Mouse (Mus musculus): ENCODE results near the gene Zfp493. TPM values are rescaled to one million over a fixed set of nuclear protein-coding genes. Genes with fewer than 3 reads are reported as not detected.
A peak's percentile ranks its signal among the peaks of the same experiment; 100 is the strongest.
"Not testable (repeated sequence)": the region's sequence is repeated elsewhere in the genome, so short reads cannot be mapped to it uniquely, and the experiment has no call there.

Gene Zfp493
- 1 to 10 TPM; 1.4 to 2.6 (median 1.6) TPM for polyA plus RNA-seq (2017; shearing (Covaris generic))

DNA sequence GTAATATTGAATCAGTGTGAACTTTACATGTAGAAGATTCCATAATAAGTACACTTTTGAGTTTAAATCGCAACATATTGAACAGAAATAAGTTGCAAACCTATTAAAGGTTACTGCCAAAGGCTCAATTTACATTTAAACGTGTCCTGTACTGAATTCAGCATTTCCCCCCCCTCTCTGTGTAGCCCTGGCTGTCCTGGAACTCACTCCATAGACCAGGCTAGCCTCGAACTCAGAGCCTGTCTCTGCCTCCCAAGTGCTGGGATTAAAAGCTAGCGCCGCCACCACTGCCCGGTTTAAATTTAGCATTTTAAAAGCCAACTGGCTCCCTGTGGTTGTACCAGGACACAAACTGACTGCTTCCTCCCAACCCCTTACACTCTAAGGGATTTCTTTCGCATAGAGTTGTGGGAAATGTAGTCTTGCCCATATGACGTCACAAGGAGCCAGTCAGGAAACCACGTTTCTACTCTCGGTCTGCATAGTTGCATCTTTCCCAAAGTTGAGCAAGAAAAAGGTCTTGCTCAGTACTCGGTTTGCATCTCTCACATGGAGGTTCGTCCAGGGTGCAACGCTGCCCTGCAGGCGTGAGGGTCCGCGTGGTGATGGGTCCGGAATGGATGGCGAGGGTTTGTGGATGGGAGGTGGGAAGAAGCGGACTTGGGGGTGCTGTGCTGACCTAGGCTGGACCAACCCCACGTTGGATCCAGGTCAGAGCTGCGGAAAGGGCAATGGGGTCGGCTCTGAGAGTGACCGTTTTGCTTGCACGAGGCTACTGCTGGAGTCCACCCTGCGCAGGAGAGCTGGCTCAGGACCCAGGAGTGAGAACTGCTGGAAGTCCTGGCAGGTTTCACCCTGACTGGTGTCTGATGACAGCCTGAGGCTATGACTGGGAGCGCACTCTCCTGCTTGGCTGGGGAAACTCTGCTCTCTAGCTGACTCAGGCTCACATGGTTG, at the start of gene Zfp493:
Gene Zfp493 (plus strand): TSS at position 429 of the 957 bp plus-strand sequence.
- ATAC-seq, result peak; percentile 100

DNA sequence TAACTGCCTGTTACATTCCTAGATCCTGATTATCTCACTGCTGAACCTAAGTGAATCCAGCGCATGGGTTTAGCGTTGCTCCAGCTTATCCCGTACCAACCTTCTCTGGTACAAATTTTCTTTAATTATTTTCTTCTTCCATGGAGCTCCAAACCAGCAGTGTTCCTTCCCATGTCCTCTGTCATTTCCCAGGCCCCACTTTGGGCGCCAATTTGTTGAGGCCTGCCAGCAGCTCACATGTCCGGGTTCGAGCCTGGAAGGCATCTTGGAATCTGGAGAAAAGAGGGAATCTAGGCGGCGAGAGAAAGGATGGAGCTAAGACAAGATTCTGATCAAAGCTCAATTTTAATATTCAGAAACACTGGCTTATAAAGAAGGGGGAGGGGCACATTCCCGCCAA, 45.1 kb upstream of the Zfp493 start:
- not testable (repeated sequence) for ATAC-seq

DNA sequence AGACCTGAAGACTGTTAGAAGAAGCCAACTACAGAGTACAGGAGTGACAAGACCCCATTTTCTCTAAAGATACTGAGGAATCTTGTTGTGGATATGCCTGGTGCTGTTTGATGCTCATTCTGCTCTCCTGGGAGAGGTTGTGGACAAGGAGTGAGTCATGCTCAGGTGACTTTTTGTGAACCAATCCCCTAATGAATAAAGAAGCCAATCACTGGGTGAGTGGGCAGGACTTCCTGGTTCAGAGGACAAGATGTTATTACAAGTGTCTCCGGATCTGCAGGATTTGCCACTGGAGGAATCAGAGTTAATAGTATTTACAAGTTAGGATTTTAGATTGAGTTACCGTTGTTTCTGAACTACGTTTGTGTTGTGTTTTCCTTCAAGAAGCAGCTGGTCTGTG, 36.6 kb upstream of the Zfp493 start:
- no peak for ATAC-seq

DNA sequence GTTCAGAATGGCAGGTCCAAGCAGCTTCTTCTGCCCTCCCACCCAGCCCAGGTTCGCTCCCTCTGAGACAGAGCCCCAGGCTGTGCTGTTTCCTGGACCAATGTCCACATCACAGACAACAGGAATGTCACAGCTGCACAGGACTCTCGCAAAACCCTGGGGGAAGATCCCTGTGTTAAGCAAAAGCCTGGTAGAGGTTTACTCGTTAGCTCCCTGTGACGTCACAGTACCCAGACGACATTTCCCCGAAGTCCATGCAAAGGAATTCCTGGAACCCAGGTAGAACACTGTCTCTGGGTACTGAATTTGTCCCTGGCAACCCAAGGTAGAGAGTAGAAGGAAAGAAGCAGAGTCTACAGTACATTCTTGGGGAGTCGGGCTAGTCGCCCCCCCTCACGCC, 35.6 kb upstream of the Zfp493 start:
- ATAC-seq, result no peak

DNA sequence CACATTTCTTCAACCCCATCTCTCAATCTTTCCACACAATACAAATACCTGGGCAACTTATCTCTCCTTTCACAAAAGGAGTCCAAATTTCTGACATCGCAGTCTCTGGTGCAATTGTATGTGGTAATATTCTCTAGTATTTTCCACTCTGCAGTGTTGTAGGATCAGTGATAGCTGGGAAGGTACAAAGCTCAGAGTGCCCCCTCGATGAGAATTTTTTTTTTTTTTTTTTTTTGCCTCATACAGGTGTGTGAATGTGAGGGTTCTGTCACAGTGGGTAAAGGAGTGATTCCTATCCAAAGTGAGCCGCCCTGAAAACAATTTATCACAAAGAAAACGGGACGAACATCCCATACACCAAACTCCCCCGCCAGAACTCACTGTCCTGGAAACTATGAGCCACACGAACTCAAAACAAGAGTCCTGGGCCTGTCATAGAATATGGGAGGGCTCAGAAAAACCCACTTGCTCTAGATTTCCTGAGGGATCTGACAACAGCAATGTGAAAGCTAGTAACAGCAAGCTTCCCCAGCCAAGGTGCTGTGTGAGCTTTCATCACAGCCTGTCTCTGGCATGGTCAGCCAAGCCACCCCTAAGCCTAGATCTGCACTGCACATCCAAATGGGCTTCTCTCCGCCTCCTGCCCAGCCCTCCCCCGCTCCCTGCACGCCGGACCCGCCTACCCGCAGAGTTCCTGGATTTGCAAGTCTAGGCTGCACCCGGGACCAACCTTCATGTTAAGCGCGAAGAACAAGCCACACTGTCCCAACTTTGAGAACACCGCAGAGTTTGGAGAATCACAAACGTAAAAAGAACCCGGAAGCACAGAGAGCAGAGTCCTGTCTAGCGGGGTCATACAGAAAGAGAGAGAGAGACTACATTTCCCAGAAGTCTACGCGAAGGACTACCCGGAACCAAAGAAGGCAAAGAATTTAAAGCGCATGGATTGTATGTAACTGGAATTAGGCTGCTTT, 24.9 kb upstream of the Zfp493 start, which contains the start of gene Zfp85:
Gene Zfp85 (minus strand): TSS at position 896 of the 974 bp plus-strand sequence.
- ATAC-seq, result peak; percentile 99

DNA sequence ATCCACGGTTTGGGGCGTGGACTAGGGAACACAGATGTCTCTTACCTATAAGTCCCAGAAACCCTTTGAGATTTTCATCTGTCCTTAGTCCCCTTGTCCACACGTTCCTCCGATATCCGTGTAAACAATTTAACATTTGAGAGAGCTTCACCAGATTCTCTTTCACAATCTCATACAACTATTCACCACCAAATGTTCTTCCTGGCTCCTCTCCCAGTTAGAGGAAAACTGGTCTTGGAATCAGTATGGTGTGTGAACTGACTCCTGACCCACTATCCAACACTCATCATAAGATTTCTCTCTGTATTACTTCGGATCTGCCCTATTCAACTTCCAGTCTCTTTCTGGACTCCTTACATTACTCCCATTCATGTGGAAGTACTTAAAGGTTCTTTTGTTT, 23.7 kb upstream of the Zfp493 start:
- no peak for ATAC-seq

DNA sequence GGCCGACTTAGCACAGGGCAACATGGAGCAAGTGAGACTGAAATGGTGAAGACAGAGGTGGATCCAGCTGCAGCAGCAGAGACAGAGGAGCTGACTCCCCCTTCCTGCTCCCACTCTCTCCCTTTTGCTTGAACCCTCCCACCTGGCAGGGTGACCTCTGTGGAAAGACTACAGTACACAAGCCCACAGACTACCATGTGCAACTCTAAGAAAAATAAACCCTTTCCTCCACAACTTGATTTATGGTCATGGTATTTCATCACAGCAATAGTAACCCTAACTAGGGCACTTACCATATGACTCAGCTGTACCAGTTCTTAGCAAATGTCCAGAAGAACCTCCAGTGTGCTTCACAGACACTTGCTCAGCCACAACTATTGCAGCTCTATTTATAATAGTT, 19.5 kb upstream of the Zfp493 start:
- ATAC-seq, result no peak

DNA sequence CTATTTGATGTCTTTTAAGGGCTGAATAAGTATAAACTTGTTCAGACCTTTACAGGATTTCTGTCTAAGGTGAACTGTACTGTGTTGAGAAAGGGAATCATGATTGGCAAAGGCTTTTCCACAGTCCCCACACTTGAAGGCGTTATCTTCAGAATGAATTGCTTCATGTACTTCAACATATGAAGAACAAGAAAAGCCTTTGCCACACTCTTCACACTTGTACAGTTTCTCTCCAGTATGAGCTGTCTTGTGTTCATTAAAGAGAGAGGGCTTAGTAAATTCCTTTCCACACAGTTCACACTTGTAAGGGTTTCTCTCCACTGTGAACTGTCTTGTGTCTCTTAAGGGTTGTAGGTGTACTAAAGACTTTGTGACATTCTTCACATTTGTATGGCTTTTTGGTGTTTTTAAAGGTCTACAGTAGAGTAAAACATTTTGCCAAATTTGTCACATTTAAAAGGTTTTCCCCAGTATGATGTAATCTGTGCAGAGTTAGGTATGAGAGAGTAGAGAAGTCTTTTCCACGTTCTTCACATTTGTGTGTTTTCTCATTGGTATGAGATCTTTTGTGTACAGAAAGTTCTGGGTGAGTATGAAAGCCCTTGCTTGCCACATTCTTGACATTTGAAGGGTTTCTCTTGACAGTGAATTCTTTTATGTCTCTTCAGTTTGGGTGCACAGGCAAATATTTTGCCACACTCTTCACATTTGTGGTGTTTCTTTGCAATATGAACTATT, 16.3 kb upstream of the Zfp493 start:
- no peak for ATAC-seq

DNA sequence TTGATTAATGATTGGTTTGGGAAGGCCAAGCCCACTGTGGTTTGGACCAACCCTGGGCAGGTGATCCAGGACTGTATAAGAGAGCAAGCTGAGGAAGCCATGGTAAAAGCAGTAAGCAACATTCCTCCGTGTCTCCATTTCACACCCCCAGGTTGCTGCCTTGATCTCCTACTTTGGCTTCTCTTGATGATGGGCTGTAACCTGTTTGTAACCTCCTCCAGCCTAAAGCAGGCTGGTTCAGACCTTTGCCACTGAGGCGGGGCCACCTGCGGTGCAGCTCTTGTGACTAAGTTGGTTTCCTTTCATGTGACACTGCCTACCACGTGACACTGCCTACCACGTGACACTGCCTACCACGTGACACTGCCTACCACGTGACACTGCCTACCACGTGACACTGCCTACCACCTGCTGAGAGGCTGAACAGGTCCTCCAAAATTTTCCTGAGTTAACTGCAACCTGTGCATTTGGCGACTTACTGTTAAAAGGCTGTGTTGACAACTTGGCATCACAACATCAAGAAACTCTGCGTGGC, 12.5 kb downstream of the Zfp493 start:
- ATAC-seq, result no peak

DNA sequence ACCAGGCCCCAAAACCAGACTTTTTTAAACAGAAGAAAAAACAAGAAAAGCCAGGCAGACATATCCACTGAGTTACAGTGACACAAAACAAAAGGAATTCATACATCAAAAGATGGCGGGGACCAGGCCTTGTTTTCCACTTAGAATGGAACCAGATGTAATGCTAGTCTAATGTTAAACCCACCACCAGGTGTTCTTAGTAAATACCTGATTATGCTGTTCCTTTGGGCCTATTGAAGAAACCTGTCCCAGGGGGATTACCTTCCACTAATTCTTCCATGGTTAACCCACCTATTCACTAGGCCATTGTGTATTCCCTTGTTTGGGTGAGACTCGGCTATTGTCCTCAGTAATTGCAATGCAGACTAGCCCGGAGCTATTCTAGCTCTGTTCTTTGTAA, 19.1 kb downstream of the Zfp493 start:
- ATAC-seq, result no peak

DNA sequence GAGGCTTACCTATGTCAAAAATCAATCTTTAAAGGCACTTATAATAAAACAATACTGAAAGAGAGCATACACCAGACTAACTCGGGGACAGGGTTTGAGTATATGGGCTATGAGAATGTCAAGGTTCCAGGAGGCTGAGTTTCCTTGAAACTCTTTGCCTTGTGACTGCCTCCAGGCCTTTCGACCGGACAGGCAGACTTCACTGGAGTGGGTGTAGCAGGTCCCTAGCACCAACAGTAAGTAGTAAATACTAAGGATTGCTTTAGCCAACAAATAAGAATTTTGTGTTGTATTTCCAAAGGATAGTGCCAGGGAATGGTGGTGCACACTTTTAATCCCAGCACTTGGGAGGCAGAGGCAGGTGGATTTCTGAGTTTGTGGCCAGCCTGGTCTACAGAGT, 19.7 kb downstream of the Zfp493 start:
- ATAC-seq, result not testable (repeated sequence)

DNA sequence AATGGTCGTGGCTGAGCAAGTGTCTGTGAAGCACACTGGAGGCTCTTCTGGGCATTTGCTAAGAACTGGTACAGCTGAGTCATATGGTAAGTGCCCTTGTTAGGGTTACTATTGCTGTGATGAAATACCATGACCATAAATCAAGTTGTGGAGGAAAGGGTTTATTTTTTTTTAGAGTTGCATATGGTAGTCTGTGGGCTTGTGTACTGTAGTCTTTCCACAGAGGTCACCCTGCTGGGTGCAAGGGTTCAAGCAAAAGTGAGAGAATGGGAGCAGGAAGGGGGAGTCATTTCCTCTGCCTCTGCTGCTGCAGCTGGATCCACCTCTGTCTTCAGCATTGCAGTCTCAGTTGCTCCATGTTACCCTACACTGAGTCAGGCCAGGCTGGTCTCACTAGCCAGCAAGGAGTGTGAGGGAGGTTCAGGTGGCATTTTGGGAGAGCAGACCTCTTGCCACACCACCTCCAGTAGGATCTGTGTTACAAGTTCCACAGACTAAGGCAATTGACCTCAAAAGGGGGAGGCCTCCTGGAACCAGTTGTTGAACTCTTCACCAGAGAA, 32.2 kb downstream of the Zfp493 start:
- no peak for ATAC-seq

DNA sequence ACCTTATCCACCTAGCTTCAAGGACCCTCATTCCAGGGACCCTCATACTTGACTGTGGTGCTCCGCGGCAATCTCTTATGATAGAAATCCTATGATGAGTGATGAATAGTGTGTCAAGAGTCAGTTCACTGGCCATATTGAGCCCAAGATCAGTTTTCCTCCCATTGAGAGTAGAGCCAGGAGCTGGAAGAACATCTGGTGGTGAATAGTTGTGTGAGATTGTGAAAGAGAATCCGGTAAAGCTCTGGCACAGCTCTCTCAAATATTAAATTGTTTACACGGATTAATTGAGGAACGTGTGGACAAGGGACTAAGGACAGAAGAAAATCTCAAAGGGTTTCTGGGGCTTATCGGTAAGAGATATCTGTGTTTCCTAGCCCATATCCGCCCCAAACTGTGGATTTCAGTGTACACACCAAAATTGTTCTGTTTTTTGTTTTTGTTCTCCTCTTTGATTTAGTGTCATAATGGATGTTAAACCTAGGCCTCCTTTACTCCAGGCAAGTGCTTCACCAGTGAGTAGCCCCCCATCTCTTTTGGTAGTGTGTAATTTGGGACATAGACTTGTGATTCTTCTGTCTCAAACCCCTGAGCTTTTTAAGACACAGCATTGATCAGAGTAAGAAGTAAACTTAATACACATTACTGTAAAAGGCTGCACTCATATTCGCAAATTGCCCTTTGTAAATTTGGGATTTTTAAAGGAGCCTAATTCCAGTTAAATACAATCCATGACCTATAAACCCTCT, 33.6 kb downstream of the Zfp493 start:
- no peak for ATAC-seq

DNA sequence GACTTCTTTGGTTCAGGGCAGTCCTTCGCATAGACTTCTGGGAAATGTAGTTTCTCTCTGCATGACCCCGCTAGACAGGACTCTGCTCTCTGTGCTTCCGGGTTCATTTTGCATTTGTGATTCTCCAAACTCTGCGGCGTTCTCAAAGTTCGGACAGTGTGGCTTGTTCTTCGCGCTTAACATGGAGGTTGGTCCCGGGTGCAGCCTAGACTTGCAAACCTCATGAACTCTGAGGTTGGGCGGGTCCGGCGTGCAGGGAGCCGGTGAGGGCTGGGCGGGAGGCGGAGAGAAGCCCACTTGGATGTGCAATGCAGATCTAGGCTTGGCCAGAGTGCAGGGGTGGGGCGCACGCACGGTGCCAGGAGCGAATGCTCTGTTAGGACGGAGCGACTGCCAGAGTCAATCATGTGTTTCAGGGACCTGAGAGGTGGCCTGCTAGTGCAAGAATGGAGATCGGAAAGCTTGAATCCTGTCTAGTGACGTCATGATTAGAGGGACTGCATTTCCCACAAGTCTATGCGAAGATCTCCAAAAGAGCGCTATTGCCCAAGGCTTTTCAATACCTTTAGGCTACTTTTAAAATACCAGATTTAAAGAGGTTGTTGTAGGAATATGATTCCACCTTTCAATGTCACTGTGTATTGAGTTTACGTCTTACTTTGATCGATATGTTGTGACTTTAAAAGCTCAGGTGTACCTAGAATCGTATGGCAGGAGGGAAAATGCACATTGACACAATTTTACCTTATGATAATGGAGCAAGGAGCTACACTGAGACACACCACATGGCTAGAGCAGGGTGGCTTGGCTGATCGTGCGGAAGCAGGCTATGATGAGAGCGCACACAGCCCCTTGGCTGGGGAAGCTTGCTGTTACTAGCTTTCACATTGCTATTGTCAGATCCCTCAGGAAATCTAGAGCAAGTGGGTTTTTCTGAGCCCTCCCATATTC, 34.5 kb downstream of the Zfp493 start, which contains the start of gene Zfp273:
Gene Zfp273 (plus strand): TSS at position 31 of the 951 bp plus-strand sequence.
- ATAC-seq, result peak; percentile 96

DNA sequence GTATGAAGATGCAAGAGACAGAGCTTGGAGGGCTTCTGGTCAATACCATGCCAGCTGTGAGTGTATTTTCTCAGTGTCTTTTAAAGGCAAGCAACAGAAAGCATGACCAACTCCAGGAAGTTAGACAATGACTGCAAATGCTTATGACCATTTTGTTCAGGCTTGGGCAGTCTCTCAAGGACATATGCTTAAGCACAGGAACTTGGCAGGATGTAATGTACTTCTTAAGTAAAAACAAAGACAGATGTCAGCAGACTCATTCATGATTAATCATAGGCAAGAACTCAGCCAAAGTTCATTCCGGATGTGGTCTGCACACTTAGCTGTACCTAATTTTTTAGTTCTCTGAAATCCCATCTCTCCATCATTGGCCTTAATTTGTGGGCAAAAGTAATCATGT, 39.1 kb downstream of the Zfp493 start:
- ATAC-seq, result no peak

DNA sequence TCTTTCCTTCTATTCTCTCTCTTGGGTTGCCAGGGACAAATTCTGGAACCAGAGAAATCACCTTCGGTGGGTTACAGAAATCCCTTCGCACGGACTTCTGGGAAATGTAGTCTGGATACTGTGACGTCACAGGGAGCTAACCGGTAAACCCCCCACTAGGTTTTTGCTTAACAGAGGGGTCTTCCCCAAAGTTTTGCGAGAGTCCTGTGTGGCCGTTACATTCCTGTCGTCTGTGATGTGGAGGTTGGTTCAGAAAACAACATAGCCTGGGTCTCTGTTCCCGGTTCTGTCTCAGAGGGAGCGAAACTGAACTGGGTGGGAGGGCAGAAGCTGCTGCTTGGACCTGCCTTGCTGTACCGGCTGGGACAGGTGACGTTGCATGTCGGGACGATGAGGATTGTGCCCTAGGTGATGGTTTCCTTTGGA, 51.4 kb downstream of the Zfp493 start, which contains the start of gene Gm10037:
Gene Gm10037 (plus strand): TSS at position 196 of the 426 bp plus-strand sequence.
- peak; percentile 86 for ATAC-seq

DNA sequence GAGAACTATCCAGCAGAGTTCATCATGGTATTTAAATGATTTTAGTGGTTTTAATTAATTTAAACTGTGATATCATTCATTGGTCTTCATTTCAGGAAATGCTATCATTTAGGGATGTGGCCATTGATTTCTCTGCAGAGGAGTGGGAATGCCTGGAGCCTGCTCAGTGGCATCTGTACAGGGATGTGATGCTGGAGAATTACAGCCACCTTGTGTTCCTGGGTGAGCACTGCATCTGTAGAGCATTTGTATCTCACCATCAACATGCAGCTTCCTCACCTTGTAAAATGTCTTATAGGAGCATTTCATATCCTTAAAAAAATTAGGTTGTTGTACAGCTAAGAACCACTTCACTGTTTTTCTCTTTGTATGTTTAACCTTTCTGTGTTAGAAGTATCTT, 53.6 kb downstream of the Zfp493 start:
- not testable (repeated sequence) for ATAC-seq
